Mouse (Mus musculus): ENCODE data around the gene Cdc42. TPM values are rescaled to one million over a fixed set of nuclear protein-coding genes. Genes with fewer than 3 reads are reported as not detected.
A peak's percentile ranks its signal among the peaks of the same experiment; 100 is the strongest.

Cdc42 gene
- polyA plus RNA-seq, 1 experiment = 94.4 TPM

- peaks cover 4% of the 10 kb centered on the region; the same call in 1 of the 2 replicates for H3K27me3 ChIP-seq (ENCODE audit: control insufficient read depth, insufficient read depth, low read length)
- H3K27ac ChIP-seq (ENCODE audit: control insufficient read depth, insufficient read depth, low read length) = no peak within 1 kb of the TSS
- DNase-seq = no peak
Observed at GRCm38 (mm10) chr4:137277166-137277513, 80.4 kb downstream of the Cdc42 start, which contains the start of gene Wnt4. Gene Wnt4 (plus strand): TSS chr4:137277489.

DNA sequence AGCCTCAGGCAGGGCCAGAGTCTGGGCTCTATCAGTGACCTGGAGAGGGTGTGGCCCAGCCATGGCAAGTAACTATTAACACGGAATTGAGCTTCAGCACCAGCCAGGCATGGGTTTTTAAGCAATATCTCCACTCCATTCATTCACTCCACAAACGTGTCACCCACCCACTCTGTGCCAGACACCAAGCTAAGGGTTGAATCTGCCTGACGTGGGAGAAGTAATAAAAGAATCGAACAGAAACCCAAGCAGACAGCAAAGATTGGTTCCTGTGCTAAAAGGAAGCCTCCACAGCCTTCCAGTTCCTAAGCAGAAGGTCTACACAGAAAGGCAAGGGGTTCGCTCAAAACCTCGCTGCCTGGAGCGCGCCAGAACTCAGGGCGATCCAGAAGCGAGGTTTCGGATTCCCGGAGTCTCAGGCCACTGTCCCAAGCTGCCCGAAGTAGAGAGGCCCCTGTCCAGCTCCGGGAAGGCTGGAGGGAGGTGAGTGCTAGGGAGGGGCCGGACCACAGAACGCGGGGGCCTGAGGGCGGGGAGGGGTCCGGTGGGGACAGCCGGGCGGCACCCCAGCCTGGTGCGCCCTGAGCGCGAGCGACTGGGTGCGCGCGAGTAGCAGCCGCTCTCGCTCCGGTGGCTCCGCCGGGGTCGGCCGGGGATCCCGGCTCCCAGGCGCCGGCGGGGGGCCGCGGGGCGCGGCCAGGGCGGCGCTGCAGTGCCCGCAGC, 80.9 kb downstream of the Cdc42 start:
- peaks cover 4% of the 10 kb centered on the region; the same call in 1 of the 2 replicates for H3K27me3 ChIP-seq (ENCODE audit: control insufficient read depth, insufficient read depth, low read length)

More at GRCm38 (mm10) chr4:137277166-137277513, 80.4 kb downstream of the Cdc42 start, which contains the start of gene Wnt4:
- 3% methylated on average over 42 of the region's 45 CpGs for WGBS
- Histone ChIP-seq H3K36me3 (ENCODE audit: control insufficient read depth, insufficient read depth, low read length) (no peaks in the 10 kb centered on the region), H3K4me3 (ENCODE audit: control insufficient read depth, insufficient read depth, low read length) (peak within 1 kb of the TSS; percentile 15; the same call in 1 of the 2 replicates), H3K4me1 (replicated peaks; ENCODE audit: control insufficient read depth, insufficient read depth, low read length) (no peaks in the 10 kb centered on the region)
- TF ChIP-seq CTCF (IDR thresholded peaks at IDR 0.05; ENCODE audit: borderline replicate concordance, control insufficient read depth, extremely low read depth, insufficient read depth, low read length, poor library complexity) (no peak), POLR2A (IDR thresholded peaks at IDR 0.05; ENCODE audit: control insufficient read depth, extremely low read depth, insufficient read depth, low read length, poor library complexity) (no peak)

DNA sequence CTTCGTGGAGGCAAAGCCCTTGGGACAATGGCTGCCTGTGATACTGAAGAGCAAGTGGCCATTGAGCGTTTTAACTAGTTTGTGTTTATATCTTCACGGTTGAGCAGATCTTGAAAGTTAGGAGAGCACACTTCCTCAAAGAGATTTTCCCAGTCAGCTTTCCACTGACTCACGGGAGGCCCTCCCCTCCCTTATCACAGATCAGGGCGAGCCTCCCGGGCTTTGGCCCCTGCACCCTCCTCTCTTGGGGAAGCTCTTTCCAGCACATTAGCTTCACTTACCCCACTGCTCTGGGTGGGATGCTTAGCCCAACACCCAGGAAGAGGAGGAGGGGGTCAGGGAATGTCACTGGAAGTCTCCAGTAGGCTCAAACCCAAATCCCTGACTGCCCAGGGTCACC, 83.2 kb downstream of the Cdc42 start:
- H3K27ac ChIP-seq (ENCODE audit: control insufficient read depth, insufficient read depth, low read length) = no peak overlapping the region
- no peak for TF ChIP-seq CTCF (IDR thresholded peaks at IDR 0.05; ENCODE audit: borderline replicate concordance, control insufficient read depth, extremely low read depth, insufficient read depth, low read length, poor library complexity)
- TF ChIP-seq POLR2A (IDR thresholded peaks at IDR 0.05; ENCODE audit: control insufficient read depth, extremely low read depth, insufficient read depth, low read length, poor library complexity) = no peak
- WGBS = 69% methylated on average over 6 of the region's 6 CpGs

More for the DNA sequence above, 80.9 kb downstream of the Cdc42 start:
- TF ChIP-seq POLR2A (IDR thresholded peaks at IDR 0.05; ENCODE audit: control insufficient read depth, extremely low read depth, insufficient read depth, low read length, poor library complexity) = no peak
- no peak for TF ChIP-seq CTCF (IDR thresholded peaks at IDR 0.05; ENCODE audit: borderline replicate concordance, control insufficient read depth, extremely low read depth, insufficient read depth, low read length, poor library complexity)
- no peak for DNase-seq
- Histone ChIP-seq H3K4me3 (ENCODE audit: control insufficient read depth, insufficient read depth, low read length) (no peak overlapping the region), H3K36me3 (ENCODE audit: control insufficient read depth, insufficient read depth, low read length) (no peaks in the 10 kb centered on the region), H3K27ac (ENCODE audit: control insufficient read depth, insufficient read depth, low read length) (no peak overlapping the region), H3K4me1 (replicated peaks; ENCODE audit: control insufficient read depth, insufficient read depth, low read length) (no peaks in the 10 kb centered on the region)
- 8% methylated on average over 45 of the region's 46 CpGs for WGBS

GRCm38 (mm10) chr4:137271856-137272255, 85.7 kb downstream of the Cdc42 start:
- TF ChIP-seq POLR2A (IDR thresholded peaks at IDR 0.05; ENCODE audit: control insufficient read depth, extremely low read depth, insufficient read depth, low read length, poor library complexity) (no peak), CTCF (IDR thresholded peaks at IDR 0.05; ENCODE audit: borderline replicate concordance, control insufficient read depth, extremely low read depth, insufficient read depth, low read length, poor library complexity) (no peak)
- Histone ChIP-seq H3K27me3 (ENCODE audit: control insufficient read depth, insufficient read depth, low read length) (no peaks in the 10 kb centered on the region; the same call in 1 of the 2 replicates), H3K36me3 (ENCODE audit: control insufficient read depth, insufficient read depth, low read length) (no peaks in the 10 kb centered on the region), H3K4me1 (replicated peaks; ENCODE audit: control insufficient read depth, insufficient read depth, low read length) (no peaks in the 10 kb centered on the region), H3K27ac (ENCODE audit: control insufficient read depth, insufficient read depth, low read length) (no peak overlapping the region), H3K4me3 (ENCODE audit: control insufficient read depth, insufficient read depth, low read length) (no peak overlapping the region)
- WGBS = 89% methylated on average over 8 of the region's 8 CpGs
- no peak for DNase-seq

More for the DNA sequence above, 83.2 kb downstream of the Cdc42 start:
- Histone ChIP-seq H3K27me3 (ENCODE audit: control insufficient read depth, insufficient read depth, low read length) (peaks cover 4% of the 10 kb centered on the region; the same call in 1 of the 2 replicates), H3K36me3 (ENCODE audit: control insufficient read depth, insufficient read depth, low read length) (no peaks in the 10 kb centered on the region), H3K4me1 (replicated peaks; ENCODE audit: control insufficient read depth, insufficient read depth, low read length) (no peaks in the 10 kb centered on the region), H3K4me3 (ENCODE audit: control insufficient read depth, insufficient read depth, low read length) (no peak overlapping the region)
- DNase-seq = no peak

Other genes starting within 250 kb of the Cdc42 start
- 8.4 and 9.1 TPM in 2 replicates for gene Wnt4, start 80.2 kb downstream of the Cdc42 start, polyA plus RNA-seq (2012; rRNA removed)
- gene Cela3a, start 52.1 kb upstream of the Cdc42 start, polyA plus RNA-seq (2012; rRNA removed) = not detected in 2 replicates
- gene Cela3b, start 72.8 kb upstream of the Cdc42 start, polyA plus RNA-seq (2012; rRNA removed) = 1.1 and 1.4 TPM in 2 replicates
- 0.22 TPM in 1 of 2 replicates, not detected in the other for gene 1700013G24Rik, start 95.6 kb upstream of the Cdc42 start, polyA plus RNA-seq (2012; rRNA removed)
- gene Hspg2, start 111.0 kb upstream of the Cdc42 start, polyA plus RNA-seq (2012; rRNA removed) = 21.6 and 25.6 TPM in 2 replicates
- gene Ldlrad2, start 216.8 kb upstream of the Cdc42 start, polyA plus RNA-seq (2012; rRNA removed) = not detected in 2 replicates
- 95.6 and 109 TPM in 2 replicates for gene Usp48, start 236.0 kb upstream of the Cdc42 start, polyA plus RNA-seq (2012; rRNA removed)

All from thymus, adult 2 months (tissue).